Mouse (Mus musculus): ENCODE measurements around the gene Irf8. TPM values are rescaled to one million over a fixed set of nuclear protein-coding genes. Genes with fewer than 3 reads are reported as not detected.
"Not testable (repeated sequence)": the region's sequence is repeated elsewhere in the genome, so short reads cannot be mapped to it uniquely, and the experiment has no call there.

Gene Irf8
- polyA plus RNA-seq, 1 experiment from 2014 or later, result 19.1 TPM

DNA sequence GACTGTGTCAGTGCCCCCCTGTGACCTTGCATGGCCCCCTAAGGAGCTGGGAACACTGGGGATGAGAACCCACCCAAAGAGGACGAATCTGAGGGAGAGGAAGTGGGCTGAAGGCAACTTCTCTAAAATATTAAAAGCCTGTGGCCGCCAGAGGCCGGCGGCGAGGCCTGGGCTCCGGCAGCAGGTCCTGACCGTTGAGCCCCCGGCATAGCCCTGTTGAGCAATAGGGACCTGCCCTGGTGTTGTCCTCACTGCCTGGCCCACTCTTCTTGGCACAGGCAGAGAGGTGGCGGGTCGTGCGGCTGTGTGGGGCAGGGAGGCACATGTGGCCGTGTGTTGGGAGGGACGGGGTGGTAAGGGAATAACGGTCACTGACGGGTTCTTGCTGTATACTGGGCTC is 56.6 kb downstream of the Irf8 start:
- H3K4me3 ChIP-seq (ENCODE audit: low read length), result no peak overlapping the region
- H3K9me3 ChIP-seq (ENCODE audit: control insufficient read depth, low read length), result no peaks in the 10 kb centered on the region
- no peaks in the 10 kb centered on the region for H3K4me1 ChIP-seq (replicated peaks; ENCODE audit: control insufficient read depth, insufficient read depth, low read length)
- H3K27me3 ChIP-seq (ENCODE audit: control insufficient read depth, insufficient read depth, low read depth, low read length), result no peaks in the 10 kb centered on the region; the same call in 1 of the 2 replicates
- H3K27ac ChIP-seq (ENCODE audit: low read length), result no peak overlapping the region
- WGBS, result 83% methylated on average over 15 of the region's 15 CpGs
- no peak for ATAC-seq (ENCODE audit: low read depth)
- no peak overlapping the region for H3K9ac ChIP-seq (ENCODE audit: low read length)
- H3K36me3 ChIP-seq (ENCODE audit: control insufficient read depth, insufficient read depth, low read length), result no peaks in the 10 kb centered on the region
- H3K4me2 ChIP-seq (ENCODE audit: low read depth, low read length), result no peak overlapping the region

DNA sequence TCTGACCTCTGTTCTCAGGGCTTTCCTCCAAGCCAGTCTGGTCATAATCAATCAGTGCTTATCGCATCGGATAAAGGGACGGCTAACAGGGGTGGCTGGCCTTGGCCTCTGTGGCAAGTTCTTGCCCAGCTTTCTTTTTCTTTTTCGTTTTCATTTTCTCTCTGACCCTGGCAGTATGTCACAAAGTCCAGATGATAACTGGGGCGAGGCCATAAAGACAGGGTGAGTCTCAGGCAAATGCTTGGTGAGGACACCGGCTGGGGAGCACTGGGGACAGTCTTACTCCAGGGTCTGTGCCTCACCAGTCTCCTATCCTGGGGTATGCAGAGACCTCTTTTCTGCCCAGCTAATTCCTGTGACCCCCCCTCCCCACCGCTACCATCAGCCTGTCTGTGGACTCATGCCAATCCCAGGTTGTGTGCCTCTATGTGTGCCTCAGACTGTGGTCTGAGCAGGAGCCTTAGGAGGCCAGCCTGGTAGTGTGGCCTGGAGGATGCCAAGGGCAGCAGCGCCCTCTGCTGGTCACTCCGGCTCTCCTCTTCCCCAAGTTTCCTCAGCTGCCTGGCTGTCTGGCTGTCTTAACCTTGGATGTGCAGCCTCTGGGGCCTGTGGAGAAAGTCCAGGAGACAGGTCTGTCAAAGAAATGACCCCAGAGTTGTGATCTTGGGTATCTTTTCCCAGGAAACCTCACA is 59.9 kb downstream of the Irf8 start:
- no peak overlapping the region for H3K9ac ChIP-seq (ENCODE audit: low read length)

GRCm38 (mm10) chr8:120797019-120797727 is 61.0 kb downstream of the Irf8 start:
- Histone ChIP-seq H3K27ac (ENCODE audit: low read length) (no peak overlapping the region), H3K4me1 (replicated peaks; ENCODE audit: control insufficient read depth, insufficient read depth, low read length) (no peaks in the 10 kb centered on the region), H3K4me2 (ENCODE audit: low read depth, low read length) (no peak overlapping the region), H3K9ac (ENCODE audit: low read length) (no peak overlapping the region), H3K4me3 (ENCODE audit: low read length) (no peak overlapping the region), H3K27me3 (ENCODE audit: control insufficient read depth, insufficient read depth, low read depth, low read length) (peaks cover 7% of the 10 kb centered on the region), H3K36me3 (ENCODE audit: control insufficient read depth, insufficient read depth, low read length) (no peaks in the 10 kb centered on the region), H3K9me3 (ENCODE audit: control insufficient read depth, low read length) (no peaks in the 10 kb centered on the region)
- no peak for ATAC-seq (ENCODE audit: low read depth)
- 67% methylated on average over 9 of the region's 9 CpGs for WGBS

More for the DNA sequence above, 59.9 kb downstream of the Irf8 start:
- no peaks in the 10 kb centered on the region for H3K4me1 ChIP-seq (replicated peaks; ENCODE audit: control insufficient read depth, insufficient read depth, low read length)
- H3K9me3 ChIP-seq (ENCODE audit: control insufficient read depth, low read length), result no peaks in the 10 kb centered on the region
- peaks cover under 1% of the 10 kb centered on the region for H3K27me3 ChIP-seq (ENCODE audit: control insufficient read depth, insufficient read depth, low read depth, low read length)
- H3K36me3 ChIP-seq (ENCODE audit: control insufficient read depth, insufficient read depth, low read length), result no peaks in the 10 kb centered on the region
- H3K4me2 ChIP-seq (ENCODE audit: low read depth, low read length), result no peak overlapping the region
- H3K4me3 ChIP-seq (ENCODE audit: low read length), result no peak overlapping the region
- ATAC-seq (ENCODE audit: low read depth), result peak; percentile 82
- H3K27ac ChIP-seq (ENCODE audit: low read length), result no peak overlapping the region
- WGBS, result 42% methylated on average over 9 of the region's 9 CpGs

- peak; percentile 31; the same call in 1 of the 2 replicates for ATAC-seq (ENCODE audit: low read depth)
- peaks cover 7% of the 10 kb centered on the region; the same call in 1 of the 2 replicates for H3K27me3 ChIP-seq (ENCODE audit: control insufficient read depth, insufficient read depth, low read depth, low read length)
- WGBS, result 4% methylated on average over 17 of the region's 17 CpGs
Measured at GRCm38 (mm10) chr8:120800308-120800865, 64.2 kb downstream of the Irf8 start.

GRCm38 (mm10) chr8:120803661-120804375 is 67.7 kb downstream of the Irf8 start:
- not testable (repeated sequence) for H3K36me3 ChIP-seq (ENCODE audit: control insufficient read depth, insufficient read depth, low read length); H3K4me2 ChIP-seq (ENCODE audit: low read depth, low read length); ATAC-seq (ENCODE audit: low read depth); H3K27me3 ChIP-seq (ENCODE audit: control insufficient read depth, insufficient read depth, low read depth, low read length); H3K9ac ChIP-seq (ENCODE audit: low read length); H3K9me3 ChIP-seq (ENCODE audit: control insufficient read depth, low read length); H3K27ac ChIP-seq (ENCODE audit: low read length); H3K4me3 ChIP-seq (ENCODE audit: low read length)
- H3K4me1 ChIP-seq (replicated peaks; ENCODE audit: control insufficient read depth, insufficient read depth, low read length), result peaks cover 23% of the 10 kb centered on the region
- 55% methylated on average over 6 of the region's 6 CpGs for WGBS

More at GRCm38 (mm10) chr8:120800308-120800865, 64.2 kb downstream of the Irf8 start:
- Histone ChIP-seq H3K36me3 (ENCODE audit: control insufficient read depth, insufficient read depth, low read length) (no peaks in the 10 kb centered on the region), H3K9ac (ENCODE audit: low read length) (0 out of 2 replicates have a peak overlapping the region, but pooled peaks have one; percentile 32), H3K9me3 (ENCODE audit: control insufficient read depth, low read length) (no peaks in the 10 kb centered on the region), H3K4me1 (replicated peaks; ENCODE audit: control insufficient read depth, insufficient read depth, low read length) (peaks cover 4% of the 10 kb centered on the region; the same call in 1 of the 2 replicates), H3K27ac (ENCODE audit: low read length) (no peak overlapping the region), H3K4me3 (ENCODE audit: low read length) (no peak overlapping the region), H3K4me2 (ENCODE audit: low read depth, low read length) (peak overlapping the region; percentile 25; the same call in 1 of the 2 replicates)

DNA sequence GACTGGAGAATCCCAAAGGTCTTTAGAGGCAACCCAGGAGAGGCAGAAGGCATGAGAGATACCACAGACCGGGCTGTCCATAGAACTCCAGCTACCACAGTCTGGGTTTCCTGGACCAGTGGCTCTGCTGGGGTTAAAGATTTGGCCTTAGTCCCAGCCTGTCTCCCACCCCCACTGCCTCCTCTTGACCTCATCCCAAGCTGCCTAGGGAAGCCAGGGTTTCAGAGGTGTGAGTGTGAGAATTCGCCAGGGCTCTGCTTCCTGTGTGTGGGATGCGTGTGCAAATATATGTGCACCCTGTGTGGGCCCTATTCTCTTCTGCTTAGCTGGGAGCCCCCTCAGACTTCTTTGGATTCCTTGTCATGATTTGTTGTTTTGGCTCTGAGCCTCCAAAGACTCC is 68.6 kb downstream of the Irf8 start:
- no peak overlapping the region for H3K27ac ChIP-seq (ENCODE audit: low read length)
- peak; percentile 44 for ATAC-seq (ENCODE audit: low read depth)

More for the DNA sequence above, 68.6 kb downstream of the Irf8 start:
- 34% methylated on average over 3 of the region's 3 CpGs for WGBS
- Histone ChIP-seq H3K27me3 (ENCODE audit: control insufficient read depth, insufficient read depth, low read depth, low read length) (peaks cover 7% of the 10 kb centered on the region; the same call in 1 of the 2 replicates), H3K4me2 (ENCODE audit: low read depth, low read length) (no peak overlapping the region), H3K4me1 (replicated peaks; ENCODE audit: control insufficient read depth, insufficient read depth, low read length) (peaks cover 23% of the 10 kb centered on the region), H3K9me3 (ENCODE audit: control insufficient read depth, low read length) (no peaks in the 10 kb centered on the region), H3K4me3 (ENCODE audit: low read length) (no peak overlapping the region), H3K36me3 (ENCODE audit: control insufficient read depth, insufficient read depth, low read length) (no peaks in the 10 kb centered on the region), H3K9ac (ENCODE audit: low read length) (no peak overlapping the region)

Other genes with a start within 250 kb of the Irf8 start
- gene Gins2, start 147.1 kb upstream of the Irf8 start, polyA plus RNA-seq (2015; fragmentation: Nextera tagmentation; extraction: Ambion mirVana), result 90.8 and 99.5 TPM in 2 replicates
- gene 1190005I06Rik, start 88.7 kb upstream of the Irf8 start, polyA plus RNA-seq (2015; fragmentation: Nextera tagmentation; extraction: Ambion mirVana), result 4.5 and 5.4 TPM in 2 replicates
- 2.5 and 3.2 TPM in 2 replicates for gene Gm27021, start 68.3 kb upstream of the Irf8 start, polyA plus RNA-seq (2015; fragmentation: Nextera tagmentation; extraction: Ambion mirVana)
- 1,058 and 1,114 TPM in 2 replicates for gene Cox4i1, start 68.1 kb upstream of the Irf8 start, polyA plus RNA-seq (2015; fragmentation: Nextera tagmentation; extraction: Ambion mirVana)
- 237 and 248 TPM in 2 replicates for gene Emc8, start 67.8 kb upstream of the Irf8 start, polyA plus RNA-seq (2015; fragmentation: Nextera tagmentation; extraction: Ambion mirVana)

Data from lung, embryonic 16.5 days (tissue).